ENCODE assay signal across 11 mouse cellular contexts in the genomic region with DNA sequence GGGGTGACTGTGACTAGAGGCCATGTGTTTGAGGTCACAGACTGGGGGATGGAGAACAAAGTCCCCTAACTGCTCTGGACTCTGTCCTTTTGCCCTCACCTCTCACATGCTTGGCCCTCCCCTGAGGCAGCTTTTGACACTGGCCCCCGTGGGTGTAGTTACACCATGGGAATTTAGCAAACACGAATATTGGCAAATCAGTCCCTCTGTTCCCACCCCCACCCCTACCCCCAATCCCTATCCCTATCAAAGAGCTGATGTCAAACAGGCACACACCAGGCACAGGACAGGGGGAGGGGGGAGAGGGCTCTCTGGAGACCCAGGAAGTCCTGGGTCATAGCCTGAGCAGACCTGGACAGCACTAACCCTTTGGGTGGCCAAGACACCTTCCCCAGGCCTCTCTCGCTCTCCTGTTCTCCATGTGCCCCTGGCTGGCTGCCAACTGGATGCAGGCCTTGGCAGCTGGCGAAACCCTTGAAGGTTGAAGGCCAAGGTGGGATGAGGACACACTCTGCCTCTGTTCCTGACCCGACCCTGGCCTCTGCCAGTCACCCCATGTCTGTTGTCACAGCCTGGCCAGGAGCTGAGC. TPM values are rescaled to one million over a fixed set of nuclear protein-coding genes. Genes with fewer than 3 reads are reported as not detected.
A peak's percentile ranks its signal among the peaks of the same experiment; 100 is the strongest.
DNase-seq lines count a peak whose midpoint lies in the region; ATAC-seq and TF ChIP-seq lines count a peak whose summit lies in the region.
"Had no signal": no experiment of that assay in that cellular context is flagged by ENCODE, and none has a peak within 500 bp of the region (broad histone marks: within the 10 kb centered on the region; RNA-seq: fewer than 3 reads in every experiment).

No protein-coding gene starts in this region.

- peak; percentile 34 for ATAC-seq in intestine, postnatal 0 days

- no peaks in the 10 kb centered on the region for H3K79me2 ChIP-seq in heart, adult 2 months (replicated peaks; ENCODE audit: control insufficient read depth, insufficient read depth, low read length)

- DNase-seq in heart, adult 2 months: peak; percentile 62 to 75
- DNase-seq in heart, adult 9 months (ENCODE audit: low spot score in 2 of 2): no peak
- peak; percentile 95 for DNase-seq in adrenal gland, postnatal 10 days
- DNase-seq in lung, postnatal 10 days: peak; percentile 53
- no peak for DNase-seq in layer of hippocampus, postnatal 14 days (ENCODE audit: low spot score in 2 of 2)
- DNase-seq in thymus, postnatal 4 days: no peak
- no peak for DNase-seq in layer of hippocampus, postnatal 10 days (ENCODE audit: low spot score in 2 of 2)

- H3K4me3 ChIP-seq in heart, adult 2 months: no peak overlapping the region
- H3K4me3 ChIP-seq in intestine, postnatal 0 days (ENCODE audit: low read depth, low read length): no peak overlapping the region
- H3K4me3 ChIP-seq: embryonic facial prominence, embryonic 15.5 days; hindbrain, embryonic 13.5 days; limb, embryonic 13.5 days had no signal

- 47% methylated on average over 5 of the region's 5 CpGs for WGBS in heart, adult 2 months
- 28% methylated on average over 5 of the region's 5 CpGs for WGBS in intestine, postnatal 0 days

- TF ChIP-seq CTCF in heart, adult 2 months (IDR thresholded peaks at IDR 0.05): no peak
- no peak for TF ChIP-seq CTCF in intestine, postnatal 0 days (IDR thresholded peaks at IDR 0.05; ENCODE audit: low read depth)

- TF ChIP-seq EP300 in heart, adult 2 months (IDR thresholded peaks at IDR 0.05; ENCODE audit: insufficient read depth, low read depth, low read length): no peak

- H3K4me1 ChIP-seq in heart, adult 2 months (ENCODE audit: control insufficient read depth, insufficient read depth, low read length): 0 out of 2 replicates have a peak, but pooled peaks cover 1% of the 10 kb centered on the region
- H3K4me1 ChIP-seq in intestine, postnatal 0 days (replicated peaks; ENCODE audit: control insufficient read depth, insufficient read depth, low read length): no peaks in the 10 kb centered on the region

- H3K4me2 ChIP-seq in intestine, postnatal 0 days (replicated peaks; ENCODE audit: low read depth): no peak overlapping the region
- H3K4me2 ChIP-seq: embryonic facial prominence, embryonic 15.5 days; hindbrain, embryonic 13.5 days; limb, embryonic 13.5 days had no signal

- intact Hi-C loops in heart, adult 2 months (cut with DNase I): no loop called here

- no peak overlapping the region for H3K27ac ChIP-seq in heart, adult 2 months
- H3K27ac ChIP-seq in intestine, postnatal 0 days (ENCODE audit: low read depth, low read length): no peak overlapping the region
- H3K27ac ChIP-seq: embryonic facial prominence, embryonic 15.5 days; hindbrain, embryonic 13.5 days; limb, embryonic 13.5 days had no signal

- TF ChIP-seq POLR2A in heart, adult 2 months (IDR thresholded peaks at IDR 0.05; ENCODE audit: insufficient read depth, low read depth, low read length): no peak

- no peaks in the 10 kb centered on the region for H3K9me3 ChIP-seq in intestine, postnatal 0 days (ENCODE audit: control insufficient read depth)
- H3K9me3 ChIP-seq: embryonic facial prominence, embryonic 15.5 days; hindbrain, embryonic 13.5 days; limb, embryonic 13.5 days had no signal

- H3K27me3 ChIP-seq in heart, adult 2 months (ENCODE audit: control insufficient read depth, insufficient read depth, low read length): no peaks in the 10 kb centered on the region
- no peaks in the 10 kb centered on the region for H3K27me3 ChIP-seq in intestine, postnatal 0 days (replicated peaks; ENCODE audit: control insufficient read depth, insufficient read depth, low read length)
- H3K27me3 ChIP-seq: embryonic facial prominence, embryonic 15.5 days; hindbrain, embryonic 13.5 days; limb, embryonic 13.5 days had no signal

- no peak overlapping the region for H3K9ac ChIP-seq in heart, adult 2 months (ENCODE audit: low read depth, low read length)
- no peak overlapping the region for H3K9ac ChIP-seq in intestine, postnatal 0 days (ENCODE audit: low read depth, low read length)
- H3K9ac ChIP-seq: embryonic facial prominence, embryonic 15.5 days; hindbrain, embryonic 13.5 days; limb, embryonic 13.5 days had no signal

- H3K36me3 ChIP-seq in heart, adult 2 months (ENCODE audit: control insufficient read depth, insufficient read depth, low read length): no peaks in the 10 kb centered on the region
- no peaks in the 10 kb centered on the region for H3K36me3 ChIP-seq in intestine, postnatal 0 days (ENCODE audit: control insufficient read depth, insufficient read depth)
- H3K36me3 ChIP-seq: embryonic facial prominence, embryonic 15.5 days; hindbrain, embryonic 13.5 days; limb, embryonic 13.5 days had no signal

RNA-seq across cellular contexts. Expression of a gene that starts 24.2 kb away (rescaled TPM):
- 1 to 10 TPM; 1.9 to 2.4 TPM for total RNA-seq in heart, adult 2 months (2021)
- 5.9 and 9.2 TPM in 2 replicates for polyA plus RNA-seq in heart, adult 2 months (2012; rRNA removed)
- total RNA-seq in adrenal gland, postnatal 10 days (2021): 1 to 10 TPM; 4.6 to 7.4 TPM
- polyA plus RNA-seq in intestine, postnatal 0 days (2015; fragmentation: Nextera tagmentation; extraction: Ambion mirVana): 4.9 and 6.0 TPM in 2 replicates
- 1 to 10 TPM; 5.6 to 9.0 TPM for total RNA-seq in layer of hippocampus, postnatal 14 days (2021)
- 10 to 100 TPM in 1 of 2 experiments, 1 to 10 TPM in 1; 7.8 to 13.0 TPM for total RNA-seq in layer of hippocampus, postnatal 10 days (2021)

RNA-seq across cellular contexts. Expression of a gene that starts 37.2 kb away (rescaled TPM):
- total RNA-seq in heart, adult 2 months (2021): 100 to 1,000 TPM; 186 to 203 TPM
- 234 and 293 TPM in 2 replicates for polyA plus RNA-seq in heart, adult 2 months (2012; rRNA removed)
- total RNA-seq in adrenal gland, postnatal 10 days (2021): 100 to 1,000 TPM; 330 to 395 TPM
- polyA plus RNA-seq in intestine, postnatal 0 days (2015; fragmentation: Nextera tagmentation; extraction: Ambion mirVana): 139 and 143 TPM in 2 replicates
- total RNA-seq in layer of hippocampus, postnatal 14 days (2021): 100 to 1,000 TPM; 525 to 527 TPM
- 100 to 1,000 TPM; 505 to 511 TPM for total RNA-seq in layer of hippocampus, postnatal 10 days (2021)

Comparison
In these comparisons a context has a peak if more than half of its experiments do, and no peak if none do; other contexts are left out.
1. DNase-seq: peak in heart, adult 2 months (2 of 2), adrenal gland, postnatal 10 days (single experiment) and lung, postnatal 10 days (single experiment); none in heart, adult 9 months (0 of 2), layer of hippocampus, postnatal 14 days (0 of 2), thymus, postnatal 4 days (single experiment) and layer of hippocampus, postnatal 10 days (0 of 2).